Mouse (Mus musculus): ENCODE data around the gene Rnf114. TPM values are rescaled to one million over a fixed set of nuclear protein-coding genes. Genes with fewer than 3 reads are reported as not detected.

Rnf114 gene
- 133 and 160 TPM in 2 replicates for polyA plus RNA-seq (2012; rRNA removed)

DNA sequence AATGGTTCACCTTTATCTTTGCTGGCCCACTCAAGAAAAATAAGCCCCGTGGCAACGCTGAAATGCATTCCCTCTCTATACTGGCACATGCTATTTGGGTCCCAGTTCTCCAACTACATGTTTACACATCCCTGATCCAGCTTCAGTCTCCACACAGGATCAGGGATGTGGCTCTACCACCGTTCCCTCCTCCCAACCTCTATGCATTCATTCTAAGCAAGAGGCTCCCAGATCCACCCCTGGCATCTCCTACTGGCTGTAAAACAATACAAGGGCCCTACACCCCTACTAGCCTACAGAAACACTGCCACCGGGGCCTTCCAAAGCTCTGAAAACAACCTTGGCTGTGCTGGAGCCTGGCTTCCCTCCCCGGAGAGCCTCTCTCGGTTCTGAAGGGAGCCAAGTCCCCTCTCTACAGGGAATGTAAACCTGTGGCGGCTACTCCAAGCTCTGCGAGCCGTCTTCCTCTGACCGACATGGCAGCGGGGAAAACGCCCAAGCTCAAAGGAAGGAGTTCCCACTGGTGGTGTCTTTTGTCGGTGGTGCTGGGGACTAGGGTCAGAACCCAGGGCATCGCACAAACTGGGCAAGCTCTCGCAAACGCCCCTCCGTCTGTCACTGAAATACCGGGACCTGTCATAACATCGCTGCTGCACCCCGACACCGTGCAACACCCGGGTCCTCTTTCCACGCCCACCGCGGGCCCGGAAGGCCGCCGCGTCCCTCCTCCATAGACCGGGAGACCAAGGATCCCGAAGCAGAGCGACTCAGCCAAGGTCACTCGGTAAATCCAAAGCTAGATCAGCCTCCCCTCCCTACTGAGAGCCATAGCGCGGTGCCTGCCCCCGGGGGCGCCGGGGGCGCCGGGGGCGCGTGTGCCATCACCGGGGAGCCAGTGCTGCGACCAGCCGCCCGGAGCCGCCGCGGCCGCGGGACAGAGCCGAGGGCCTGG, at the start of gene Rnf114:
TSS of gene Rnf114 (plus strand) at position 889 of the 952 bp plus-strand sequence.
- no peak for DNase-seq (ENCODE audit: low read depth)
- TF ChIP-seq POLR2A (IDR thresholded peaks at IDR 0.05; ENCODE audit: borderline replicate concordance, extremely low read depth, insufficient read depth, insufficient read length, poor library complexity, severe bottlenecking) (no peak), CTCF (IDR thresholded peaks at IDR 0.05; ENCODE audit: borderline replicate concordance, extremely low read depth, insufficient read depth, insufficient read length) (no peak)

GRCm38 (mm10) chr2:167443411-167444193, 48.8 kb upstream of the Rnf114 start:
- DNase-seq (ENCODE audit: low read depth) = no peak
- no peak for TF ChIP-seq CTCF (IDR thresholded peaks at IDR 0.05; ENCODE audit: borderline replicate concordance, extremely low read depth, insufficient read depth, insufficient read length)
- no peak for TF ChIP-seq POLR2A (IDR thresholded peaks at IDR 0.05; ENCODE audit: borderline replicate concordance, extremely low read depth, insufficient read depth, insufficient read length, poor library complexity, severe bottlenecking)

GRCm38 (mm10) chr2:167445911-167446780, 46.3 kb upstream of the Rnf114 start:
- no peak for TF ChIP-seq CTCF (IDR thresholded peaks at IDR 0.05; ENCODE audit: borderline replicate concordance, extremely low read depth, insufficient read depth, insufficient read length)
- TF ChIP-seq POLR2A (IDR thresholded peaks at IDR 0.05; ENCODE audit: borderline replicate concordance, extremely low read depth, insufficient read depth, insufficient read length, poor library complexity, severe bottlenecking) = no peak
- peak; percentile 37 for DNase-seq (ENCODE audit: low read depth)

DNA sequence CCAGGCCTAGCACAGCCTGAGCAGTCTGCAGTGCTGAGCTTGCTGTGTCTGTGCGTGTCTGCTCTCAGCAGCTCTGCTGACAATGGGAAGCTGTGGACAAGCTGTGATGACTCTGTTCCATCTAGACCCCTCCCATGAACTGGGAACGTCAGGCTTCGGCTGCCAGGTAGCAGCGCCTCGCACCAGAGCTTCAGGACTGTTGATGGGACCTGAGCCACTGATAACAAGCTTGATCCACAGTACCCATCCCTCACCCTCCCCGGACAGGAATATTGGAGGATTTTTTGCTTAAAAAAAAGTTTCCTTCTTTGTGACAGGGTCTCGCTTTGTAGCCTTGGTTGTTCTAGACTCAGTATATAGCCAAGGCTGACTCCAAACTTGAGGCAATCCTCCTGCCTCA, 45.2 kb upstream of the Rnf114 start:
- no peak for DNase-seq (ENCODE audit: low read depth)
- TF ChIP-seq CTCF (IDR thresholded peaks at IDR 0.05; ENCODE audit: borderline replicate concordance, extremely low read depth, insufficient read depth, insufficient read length) (no peak), POLR2A (IDR thresholded peaks at IDR 0.05; ENCODE audit: borderline replicate concordance, extremely low read depth, insufficient read depth, insufficient read length, poor library complexity, severe bottlenecking) (no peak)

GRCm38 (mm10) chr2:167447629-167448028, 44.8 kb upstream of the Rnf114 start:
- no peak for DNase-seq (ENCODE audit: low read depth)
- TF ChIP-seq CTCF (IDR thresholded peaks at IDR 0.05; ENCODE audit: borderline replicate concordance, extremely low read depth, insufficient read depth, insufficient read length) (no peak), POLR2A (IDR thresholded peaks at IDR 0.05; ENCODE audit: borderline replicate concordance, extremely low read depth, insufficient read depth, insufficient read length, poor library complexity, severe bottlenecking) (no peak)

- DNase-seq (ENCODE audit: low read depth) = no peak
Observed at GRCm38 (mm10) chr2:167449331-167450275, 42.8 kb upstream of the Rnf114 start.

GRCm38 (mm10) chr2:167450647-167451046, 41.8 kb upstream of the Rnf114 start:
- TF ChIP-seq POLR2A (IDR thresholded peaks at IDR 0.05; ENCODE audit: borderline replicate concordance, extremely low read depth, insufficient read depth, insufficient read length, poor library complexity, severe bottlenecking) (no peak), CTCF (IDR thresholded peaks at IDR 0.05; ENCODE audit: borderline replicate concordance, extremely low read depth, insufficient read depth, insufficient read length) (peak; percentile 14; the same call in 1 of the 2 replicates)
- DNase-seq (ENCODE audit: low read depth) = no peak

More at GRCm38 (mm10) chr2:167449331-167450275, 42.8 kb upstream of the Rnf114 start:
- no peak for TF ChIP-seq POLR2A (IDR thresholded peaks at IDR 0.05; ENCODE audit: borderline replicate concordance, extremely low read depth, insufficient read depth, insufficient read length, poor library complexity, severe bottlenecking)
- no peak for TF ChIP-seq CTCF (IDR thresholded peaks at IDR 0.05; ENCODE audit: borderline replicate concordance, extremely low read depth, insufficient read depth, insufficient read length)

- TF ChIP-seq CTCF (IDR thresholded peaks at IDR 0.05; ENCODE audit: borderline replicate concordance, extremely low read depth, insufficient read depth, insufficient read length) (no peak), POLR2A (IDR thresholded peaks at IDR 0.05; ENCODE audit: borderline replicate concordance, extremely low read depth, insufficient read depth, insufficient read length, poor library complexity, severe bottlenecking) (no peak)
- DNase-seq (ENCODE audit: low read depth) = peak; percentile 42
Observed at GRCm38 (mm10) chr2:167453814-167454213, 38.6 kb upstream of the Rnf114 start.

DNA sequence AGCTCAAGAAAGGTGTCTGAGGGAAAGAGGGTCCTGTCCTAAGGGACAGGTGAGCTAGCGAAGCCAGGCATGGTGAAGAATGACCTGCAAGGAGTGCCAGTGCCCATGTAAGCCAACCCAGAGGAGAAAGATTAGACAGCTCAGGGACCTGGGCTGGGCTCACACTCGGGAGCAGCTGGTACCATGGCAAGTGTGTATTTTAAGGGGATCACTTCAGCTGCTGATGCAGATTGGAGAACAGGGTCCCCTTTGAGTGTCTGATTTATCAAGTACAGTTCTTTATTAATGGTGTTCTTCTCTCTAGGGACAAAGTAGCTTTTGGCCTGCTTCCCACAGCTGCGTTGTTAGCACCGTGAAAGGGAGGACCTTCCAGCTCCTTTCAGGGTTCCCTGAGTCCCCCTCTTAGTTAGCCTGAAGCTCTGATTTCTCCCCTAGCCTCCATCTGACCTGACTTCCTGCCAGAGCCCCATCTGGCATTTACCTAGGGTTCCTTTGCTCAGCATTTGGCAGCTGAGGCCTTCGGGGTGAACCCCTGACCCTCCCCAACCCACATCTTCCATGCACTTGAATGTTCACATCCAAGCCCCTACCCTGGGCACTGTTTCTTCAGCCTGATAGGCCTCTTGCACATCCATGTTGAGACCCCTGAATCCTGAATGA, 36.0 kb upstream of the Rnf114 start:
- TF ChIP-seq POLR2A (IDR thresholded peaks at IDR 0.05; ENCODE audit: borderline replicate concordance, extremely low read depth, insufficient read depth, insufficient read length, poor library complexity, severe bottlenecking) (no peak), CTCF (IDR thresholded peaks at IDR 0.05; ENCODE audit: borderline replicate concordance, extremely low read depth, insufficient read depth, insufficient read length) (no peak)
- peak; percentile 2 for DNase-seq (ENCODE audit: low read depth)

All from brain, embryonic 14.5 days (tissue).